Comparison of ENCODE assay signal across 27 mouse cellular contexts in genomic region chr7:81049966-81050365, GRCm38 (mm10). TPM values are rescaled to one million over a fixed set of nuclear protein-coding genes. Genes with fewer than 3 reads are reported as not detected.
"Had no signal": no experiment of that assay in that cellular context is flagged by ENCODE, and none has a peak within 500 bp of the region (broad histone marks: within the 10 kb centered on the region; RNA-seq: fewer than 3 reads in every experiment).

No protein-coding gene starts in this region.

- H3K4me3 ChIP-seq: embryonic facial prominence, embryonic 10.5 days; embryonic facial prominence, embryonic 12.5 days; embryonic facial prominence, embryonic 13.5 days; embryonic facial prominence, embryonic 15.5 days; erythroblast, embryonic 14.5 days; forebrain, embryonic 10.5 days; forebrain, embryonic 12.5 days; forebrain, embryonic 13.5 days; forebrain, embryonic 15.5 days; gastrocnemius, adult 2 months had no signal

- H3K4me1 ChIP-seq: embryonic facial prominence, embryonic 10.5 days; embryonic facial prominence, embryonic 12.5 days; embryonic facial prominence, embryonic 13.5 days; embryonic facial prominence, embryonic 15.5 days; forebrain, embryonic 10.5 days; forebrain, embryonic 12.5 days; forebrain, embryonic 13.5 days; forebrain, embryonic 15.5 days had no signal

- H3K4me2 ChIP-seq: embryonic facial prominence, embryonic 12.5 days; embryonic facial prominence, embryonic 13.5 days; embryonic facial prominence, embryonic 15.5 days; forebrain, embryonic 12.5 days; forebrain, embryonic 13.5 days; forebrain, embryonic 15.5 days had no signal

- H3K36me3 ChIP-seq: embryonic facial prominence, embryonic 10.5 days; embryonic facial prominence, embryonic 12.5 days; embryonic facial prominence, embryonic 13.5 days; embryonic facial prominence, embryonic 15.5 days; forebrain, embryonic 10.5 days; forebrain, embryonic 12.5 days; forebrain, embryonic 15.5 days had no signal

- H3K9ac ChIP-seq: embryonic facial prominence, embryonic 12.5 days; embryonic facial prominence, embryonic 13.5 days; embryonic facial prominence, embryonic 15.5 days; forebrain, embryonic 12.5 days; forebrain, embryonic 13.5 days; forebrain, embryonic 15.5 days; forebrain, postnatal 0 days had no signal

- ATAC-seq: forebrain, embryonic 13.5 days; forebrain, embryonic 14.5 days; forebrain, embryonic 15.5 days; forebrain, embryonic 16.5 days; forebrain, postnatal 0 days had no signal

- DNase-seq: cerebellum, adult 18-20 months; cerebellum, adult 2 months; cerebellum, adult 8-10 months; cerebellum, adult 9-10 months; cerebellum, adult 9-11 months; cerebellum, postnatal 14 days; cerebellum, postnatal 36 days; embryo, embryonic 11 days; forebrain, postnatal 0 days; gastrocnemius, adult 2 months; gastrocnemius, postnatal 10 days; gastrocnemius, postnatal 14 days; gastrocnemius, postnatal 25 days; gastrocnemius, postnatal 36 days; heart, adult 11 months had no signal

- H3K27me3 ChIP-seq: embryonic facial prominence, embryonic 12.5 days; embryonic facial prominence, embryonic 13.5 days; embryonic facial prominence, embryonic 15.5 days; forebrain, embryonic 12.5 days; forebrain, embryonic 13.5 days; forebrain, embryonic 15.5 days had no signal

- H3K27ac ChIP-seq: embryonic facial prominence, embryonic 10.5 days; embryonic facial prominence, embryonic 12.5 days; embryonic facial prominence, embryonic 13.5 days; embryonic facial prominence, embryonic 15.5 days; forebrain, embryonic 10.5 days; forebrain, embryonic 12.5 days; forebrain, embryonic 13.5 days; forebrain, embryonic 15.5 days; gastrocnemius, adult 2 months had no signal

- H3K9me3 ChIP-seq: embryonic facial prominence, embryonic 10.5 days; embryonic facial prominence, embryonic 12.5 days; embryonic facial prominence, embryonic 13.5 days; embryonic facial prominence, embryonic 15.5 days; forebrain, embryonic 10.5 days; forebrain, embryonic 12.5 days; forebrain, embryonic 13.5 days; forebrain, embryonic 15.5 days had no signal

RNA-seq across cellular contexts. Expression of gene Alpk3, which starts 7.4 kb away (rescaled TPM):
- polyA plus RNA-seq: forebrain, embryonic 11.5 days; forebrain, embryonic 13.5 days had no signal
